Mouse (Mus musculus) adrenal gland, adult 8-10 months (tissue): ENCODE data around the gene Spata1. TPM values are rescaled to one million over a fixed set of nuclear protein-coding genes. Genes with fewer than 3 reads are reported as not detected.

Source experiments
- DNase-seq: peaks from one replicate; pipeline ENCODE4 v3.0.0; 2022
- total RNA-seq, 4 experiments: library from RNA; stranded (reverse); gene quantifications; 2 replicates each; pipeline ENCODE4 v1.2.4; 2022

Gene Spata1
- total RNA-seq, 4 experiments from 2014 or later: 1.2 to 4.7 (median 2.8) TPM

DNA sequence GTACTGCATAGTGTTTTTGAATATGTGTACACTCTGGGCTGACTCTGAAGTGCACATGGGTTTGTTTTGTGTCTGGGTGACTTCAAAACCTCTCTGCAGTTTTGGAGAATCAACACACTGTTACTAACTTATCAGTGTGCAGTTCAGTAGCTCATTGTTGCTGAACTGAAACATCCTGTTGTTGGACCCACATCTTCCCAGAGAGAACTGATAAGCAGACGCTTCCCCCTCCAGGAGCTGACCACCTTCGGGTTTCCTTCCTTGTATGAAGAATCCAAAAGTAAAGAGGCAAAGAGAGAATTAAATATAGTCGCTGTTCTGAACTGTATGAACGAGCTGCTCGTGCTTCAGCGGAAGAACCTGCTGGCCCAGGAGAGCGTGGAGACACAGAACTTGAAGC lies 80.7 kb downstream of the Spata1 start:
- no peak for DNase-seq

DNA sequence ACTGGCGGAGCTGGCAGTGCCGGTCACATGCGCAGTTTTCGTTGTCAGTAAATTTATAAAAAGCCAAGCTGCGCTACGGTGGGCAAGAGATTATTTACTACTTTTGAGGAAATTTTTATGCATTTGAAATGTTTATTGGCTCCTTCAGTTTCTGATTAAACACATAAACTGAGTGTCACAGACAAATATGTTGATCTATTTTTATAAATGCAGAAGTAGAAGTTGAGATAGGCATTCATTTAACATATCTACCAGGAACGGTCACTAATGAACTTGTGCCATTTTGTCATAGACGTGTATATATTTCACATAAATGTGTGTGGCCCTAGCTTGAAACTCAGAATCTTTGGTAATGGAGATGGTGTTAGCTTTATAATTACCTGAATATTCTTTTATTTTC lies 81.7 kb downstream of the Spata1 start:
- no peak for DNase-seq

DNA sequence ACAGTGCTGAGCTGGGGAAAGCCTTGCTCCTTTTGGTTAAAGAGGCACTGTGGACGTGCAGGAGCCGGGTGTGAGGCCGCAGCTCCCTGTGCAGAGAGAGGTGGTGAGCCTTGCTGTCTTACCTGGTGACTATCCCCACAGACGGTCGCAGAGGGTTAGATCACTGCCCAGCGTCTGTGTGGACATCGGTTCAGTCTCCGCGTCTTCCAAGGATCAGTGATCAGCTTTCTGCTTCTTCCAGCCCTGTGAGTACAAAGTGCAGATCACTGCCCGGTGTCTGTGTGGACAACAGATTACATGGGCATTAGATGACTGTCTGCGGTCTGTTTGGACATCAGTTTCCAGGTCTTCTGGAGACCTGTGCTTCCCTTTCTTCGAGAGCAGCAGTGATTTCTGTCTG lies 85.0 kb downstream of the Spata1 start:
- DNase-seq: no peak

DNA sequence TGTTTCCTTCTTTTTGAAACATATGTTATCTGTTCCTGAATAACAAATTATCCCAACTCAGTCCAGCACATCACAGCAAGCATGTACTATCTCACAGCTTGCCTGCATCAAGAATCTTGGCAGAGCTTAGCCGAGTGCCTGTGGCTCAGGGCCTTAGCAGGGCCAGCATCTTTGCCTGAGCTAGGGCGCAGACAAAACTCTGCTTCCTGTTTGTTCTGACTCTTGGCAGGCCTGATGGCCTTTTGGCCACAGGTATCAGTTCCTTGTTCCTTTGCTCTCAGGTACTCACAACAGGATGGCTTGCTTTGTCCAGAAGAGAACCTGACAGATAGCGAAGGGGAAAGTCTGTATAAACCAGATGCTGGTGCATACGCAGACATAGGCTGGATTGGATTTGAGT lies 85.6 kb downstream of the Spata1 start:
- DNase-seq: no peak

DNA sequence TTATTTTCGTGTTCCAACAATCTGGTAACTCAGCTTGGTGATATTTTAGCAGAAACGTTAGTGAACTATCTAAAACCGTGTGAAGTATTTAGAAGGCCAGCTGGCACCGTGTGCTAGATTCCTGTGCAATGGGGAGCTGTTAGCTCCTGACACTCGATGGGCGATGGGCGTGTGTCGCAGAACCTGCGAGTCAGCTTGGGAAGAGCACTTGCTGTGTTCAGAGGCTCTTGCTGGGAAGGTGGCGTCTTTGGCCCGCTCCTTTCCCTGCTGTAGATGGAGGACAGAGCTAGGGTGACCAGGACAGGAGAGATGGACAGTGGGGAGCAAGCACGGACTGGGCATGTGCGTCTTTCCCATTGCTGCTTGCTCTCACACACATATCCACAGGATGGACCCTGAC lies 86.5 kb downstream of the Spata1 start:
- no peak for DNase-seq

DNA sequence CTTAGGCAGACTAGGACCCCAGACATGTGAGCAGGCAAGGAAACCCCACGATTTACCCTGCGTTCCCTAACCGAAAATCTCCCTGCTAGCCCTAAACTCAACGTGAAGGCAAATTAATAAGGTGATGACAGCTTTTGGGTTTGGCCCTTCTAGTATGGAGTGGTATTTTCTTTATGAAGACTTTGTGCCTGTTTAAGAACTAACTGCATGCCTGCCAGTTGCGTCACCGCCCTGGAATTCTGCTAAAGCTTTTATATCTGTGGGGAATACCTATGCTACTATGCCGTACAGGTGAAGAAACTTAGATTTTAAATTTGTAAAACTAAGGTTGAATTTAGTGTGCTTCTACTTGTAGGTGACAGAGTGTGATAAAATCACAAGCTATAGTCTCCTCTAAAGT lies 87.1 kb downstream of the Spata1 start:
- DNase-seq: no peak

DNA sequence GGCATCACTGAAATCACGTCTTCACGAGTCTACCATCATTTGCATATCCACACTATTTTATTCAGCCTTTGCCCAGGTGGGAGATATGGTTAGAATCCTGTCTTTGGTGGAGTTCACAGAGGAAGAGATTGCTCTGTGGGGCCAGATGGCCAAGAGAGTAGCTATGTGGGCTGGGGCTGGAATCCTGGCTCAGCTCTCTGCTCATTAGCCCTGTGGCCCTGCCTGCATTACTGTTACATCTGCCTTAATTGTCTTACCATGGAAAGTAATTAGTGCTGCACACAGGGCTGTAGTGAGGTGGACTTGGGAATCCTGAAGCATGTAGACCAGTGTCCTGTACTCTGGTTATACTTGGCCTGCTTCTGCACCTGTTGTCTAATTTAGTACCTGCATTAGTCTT lies 87.5 kb downstream of the Spata1 start:
- DNase-seq: no peak

DNA sequence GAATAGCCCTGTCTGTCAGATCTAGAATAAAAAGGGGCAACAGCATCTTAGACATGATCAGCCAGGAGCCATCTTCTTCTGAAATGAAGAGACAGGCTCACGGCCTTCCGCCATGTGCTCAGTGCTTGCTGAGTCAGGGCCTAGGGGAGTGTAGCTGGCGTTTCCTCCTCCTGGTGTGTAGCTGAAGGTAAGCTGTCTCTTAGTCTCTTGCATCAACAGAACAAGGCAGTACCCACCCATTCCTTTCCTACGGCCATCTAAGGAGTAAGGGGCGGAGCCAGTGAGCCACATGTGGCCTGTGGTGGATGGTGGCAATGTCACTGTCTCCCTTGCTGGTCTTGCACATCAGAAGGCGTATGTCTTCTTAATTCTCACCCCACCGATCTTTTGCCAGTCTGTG lies 89.4 kb downstream of the Spata1 start:
- no peak for DNase-seq

Other genes with a start within 250 kb of the Spata1 start
- 10 to 100 TPM in 2 of 4 experiments, 1 to 10 TPM in 2; 7.7 to 12.9 (median 10.8) TPM for gene Ssx2ip, start 95.1 kb downstream of the Spata1 start, total RNA-seq
- 10 to 100 TPM in 3 of 4 experiments, 1 to 10 TPM in 1; 10.0 to 15.2 (median 12.8) TPM for gene Ctbs, start 50.0 kb downstream of the Spata1 start, total RNA-seq
- gene Gng5, start 54 bp upstream of the Spata1 start, total RNA-seq: 100 to 1,000 TPM; 186 to 235 (median 206) TPM
- 10 to 100 TPM; 25.5 to 34.4 (median 31.9) TPM for gene Rpf1, start 21.7 kb upstream of the Spata1 start, total RNA-seq
- gene Uox, start 70.7 kb upstream of the Spata1 start, total RNA-seq: under 1 TPM in 2 of 4 experiments, not detected in 2; 0.23 to 0.70 TPM
- gene Dnase2b, start 115.8 kb upstream of the Spata1 start, total RNA-seq: not detected
- not detected for gene 4930503B20Rik, start 151.6 kb upstream of the Spata1 start, total RNA-seq
- gene Samd13, start 185.8 kb upstream of the Spata1 start, total RNA-seq: 1 to 10 TPM in 1 of 4 experiments, under 1 TPM in 3; 0.42 to 1.3 (median 0.68) TPM